Mouse (Mus musculus) kidney, postnatal 14 days (tissue): ENCODE data around the gene Chrdl1.

Source experiments
- DNase-seq: peaks from one replicate; pipeline ENCODE4 v3.0.0; 2022; ENCODE audit warnings: mixed read lengths

Chrdl1 gene

DNA sequence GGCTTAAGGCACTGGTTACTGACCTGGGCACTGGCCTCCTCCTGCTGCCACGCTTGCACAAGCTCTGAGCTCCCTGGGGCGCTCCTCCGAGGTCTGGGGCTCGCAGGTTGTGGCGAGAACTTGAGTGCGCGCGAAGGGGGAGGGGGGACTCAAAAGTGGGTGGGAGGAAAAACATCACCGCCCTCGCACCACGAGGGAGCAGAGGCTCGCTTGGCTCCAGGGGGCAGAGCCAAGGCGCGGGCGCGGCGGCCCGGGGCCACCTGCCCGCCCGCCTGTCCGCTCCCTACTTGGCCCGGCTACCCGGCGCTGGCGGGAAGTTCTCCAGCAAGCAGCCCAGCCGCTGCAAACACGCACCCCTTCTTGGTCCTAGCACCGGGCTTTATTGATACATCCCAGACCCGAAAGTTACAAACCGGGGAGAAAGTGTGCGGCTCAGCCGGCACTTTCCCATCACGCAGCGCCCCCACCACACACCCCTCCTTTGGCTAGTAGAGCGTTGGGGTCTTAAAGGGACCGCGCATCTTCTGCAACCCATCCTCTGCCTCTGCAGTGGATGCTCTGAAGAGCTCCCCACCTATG lies at the start of gene Chrdl1:
Gene Chrdl1 (minus strand): TSS at position 472 of the 579 bp plus-strand sequence.
- peak; percentile 14 for DNase-seq

DNA sequence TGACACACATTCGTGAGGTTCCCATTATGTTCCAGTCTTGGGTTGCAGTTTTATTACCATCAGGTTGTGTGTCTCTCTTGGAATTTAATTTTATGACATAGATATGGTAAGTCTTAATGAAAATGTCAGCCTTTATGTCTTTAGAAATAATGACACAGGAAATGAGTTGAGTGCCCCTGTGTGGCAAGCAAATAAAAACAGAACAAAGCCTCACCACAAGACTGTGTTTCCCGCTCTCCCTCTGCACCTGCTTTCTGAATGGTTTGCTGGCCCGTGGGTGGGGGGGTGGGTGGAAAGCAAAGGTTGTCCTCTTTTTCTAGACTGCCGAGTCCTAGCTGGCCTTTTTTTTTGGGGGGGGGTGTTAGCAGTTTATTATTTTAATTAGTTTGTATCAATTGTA lies 48.6 kb upstream of the Chrdl1 start:
- DNase-seq: no peak

DNA sequence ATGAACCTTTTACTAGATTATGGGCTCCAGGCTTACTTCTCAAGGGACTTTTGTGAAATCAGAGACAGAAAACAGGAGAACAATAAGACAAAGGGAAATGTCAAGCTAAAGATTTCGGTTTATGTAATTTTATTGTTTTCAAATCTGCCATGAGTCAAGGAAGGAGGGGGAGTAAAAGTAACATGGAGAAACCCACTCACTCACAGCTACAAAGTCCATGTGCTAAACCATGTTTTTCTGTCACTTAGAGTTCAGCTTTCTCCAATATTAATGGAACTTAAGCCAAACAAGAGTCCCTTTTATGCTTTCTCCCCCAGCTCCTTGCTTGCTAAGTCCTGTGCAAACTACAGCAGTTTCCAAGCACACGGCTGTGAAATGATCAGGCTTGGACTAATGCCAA lies 10.5 kb upstream of the Chrdl1 start:
- no peak for DNase-seq

DNA sequence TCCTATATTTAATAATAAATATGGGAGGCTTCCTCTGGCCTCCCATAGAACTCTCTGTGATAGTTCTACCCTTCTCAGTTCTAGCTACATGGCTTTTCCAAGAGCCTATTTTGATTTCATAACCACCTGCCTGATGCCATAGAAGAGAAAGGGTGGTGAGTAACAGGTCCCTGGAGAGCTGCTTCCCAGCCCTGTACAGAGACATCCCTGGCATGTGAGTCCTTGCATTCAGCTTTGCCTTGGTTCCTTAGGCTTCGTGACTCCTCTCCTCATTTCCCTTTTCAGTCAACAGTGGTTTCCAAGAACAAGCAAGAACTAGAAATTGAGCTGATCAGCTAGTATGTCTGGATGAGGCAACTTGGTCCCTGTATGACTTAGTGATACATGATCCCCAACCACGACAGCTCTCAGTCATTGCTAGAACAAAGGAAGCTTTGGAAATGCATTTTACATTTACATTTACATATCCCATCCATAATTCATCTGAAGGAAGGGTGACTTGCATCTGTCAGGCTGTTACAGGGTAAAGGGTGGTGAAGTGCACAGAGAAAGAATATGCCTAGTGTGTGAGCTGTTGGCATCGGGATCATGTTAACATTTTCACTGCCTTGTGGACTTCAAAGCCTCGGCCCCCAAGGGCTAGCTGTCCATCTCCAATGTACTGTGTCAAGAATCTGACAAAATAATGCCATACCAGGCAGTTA lies 27.7 kb downstream of the Chrdl1 start:
- no peak for DNase-seq

DNA sequence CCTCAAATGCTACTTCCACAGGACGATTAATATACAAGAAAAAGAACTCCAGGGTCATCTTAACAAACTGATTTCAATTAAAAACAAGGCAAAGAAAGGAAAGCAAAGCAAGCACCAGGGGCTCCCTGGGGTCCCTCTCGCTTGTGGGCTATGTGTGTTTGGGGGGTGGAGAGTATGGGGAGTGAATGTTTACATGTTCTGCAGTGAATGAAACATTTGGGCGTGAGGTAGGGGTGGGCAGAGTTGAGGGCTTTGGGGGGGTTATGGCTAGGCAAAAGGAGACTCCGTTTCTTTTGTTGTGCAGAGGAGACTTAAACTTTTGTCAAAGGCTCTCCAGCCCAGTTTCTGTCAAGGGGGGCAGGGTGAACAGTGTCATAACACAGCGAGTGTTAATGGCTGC lies 46.8 kb downstream of the Chrdl1 start:
- no peak for DNase-seq

DNA sequence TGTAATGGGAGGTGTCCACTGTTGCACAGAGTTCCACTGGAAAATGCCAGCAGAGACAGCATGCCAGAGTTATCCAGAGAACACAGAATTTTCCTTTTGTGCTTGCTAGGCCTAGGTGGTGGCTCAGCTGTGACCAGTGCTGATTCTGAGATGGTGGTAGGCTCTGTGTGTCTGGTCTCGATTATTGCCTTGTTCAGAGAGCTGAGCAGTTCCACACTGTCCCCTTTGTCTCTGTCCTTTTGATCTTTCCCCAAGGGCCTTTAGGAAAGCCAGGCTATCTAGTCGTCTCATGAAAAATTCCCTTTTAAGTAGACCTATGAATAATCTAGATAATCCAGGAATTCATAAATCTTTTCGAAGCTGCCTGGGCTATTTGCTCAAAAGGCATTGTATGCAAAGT lies 47.3 kb downstream of the Chrdl1 start:
- no peak for DNase-seq

DNA sequence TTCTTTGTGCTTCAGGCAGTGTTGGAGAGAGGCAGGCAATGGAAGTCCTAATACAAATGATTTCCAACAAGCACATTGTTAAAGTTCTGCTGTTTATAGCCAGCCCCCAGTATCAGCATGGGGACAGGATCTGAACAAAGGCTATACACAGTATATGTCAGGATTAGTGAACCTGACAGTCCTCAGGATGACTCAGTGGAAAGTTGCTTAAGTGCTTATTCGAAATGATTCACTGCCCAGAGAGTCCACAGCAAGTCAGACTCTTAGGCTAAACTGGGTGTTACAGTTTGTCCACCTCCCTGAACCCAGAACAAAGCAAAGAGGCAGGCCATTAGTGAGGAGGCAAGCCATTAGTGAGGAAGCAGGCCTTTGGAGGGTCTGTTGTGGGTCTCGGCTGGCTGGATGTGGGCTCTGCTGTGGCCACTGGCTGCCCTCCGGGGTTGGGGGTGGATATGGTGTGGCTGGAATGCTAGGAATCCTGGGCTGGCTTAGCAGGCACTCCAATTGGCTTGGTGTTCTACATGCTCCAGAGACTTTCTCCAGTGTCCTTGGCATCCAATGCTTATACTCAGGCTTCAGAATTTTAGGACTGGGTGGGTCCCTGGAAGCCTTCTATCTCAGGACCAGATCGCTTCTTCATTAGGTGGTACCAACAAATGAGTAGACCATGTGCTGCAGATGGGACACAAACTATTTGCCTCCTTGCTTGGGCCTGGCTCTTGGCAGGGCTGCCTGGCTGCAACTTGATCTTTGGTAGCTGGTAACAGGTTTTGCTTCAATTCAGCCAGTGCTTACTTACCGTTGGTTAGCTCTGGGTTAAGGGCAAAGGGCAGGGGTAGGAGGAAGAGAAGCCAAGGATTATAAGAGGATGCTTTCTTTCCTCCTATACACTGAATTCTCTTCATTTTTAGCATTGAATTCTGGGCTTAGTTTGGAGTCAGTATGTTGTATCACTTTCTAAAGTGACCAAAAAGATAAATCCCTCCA lies 49.3 kb downstream of the Chrdl1 start:
- peak; percentile 56 for DNase-seq

DNA sequence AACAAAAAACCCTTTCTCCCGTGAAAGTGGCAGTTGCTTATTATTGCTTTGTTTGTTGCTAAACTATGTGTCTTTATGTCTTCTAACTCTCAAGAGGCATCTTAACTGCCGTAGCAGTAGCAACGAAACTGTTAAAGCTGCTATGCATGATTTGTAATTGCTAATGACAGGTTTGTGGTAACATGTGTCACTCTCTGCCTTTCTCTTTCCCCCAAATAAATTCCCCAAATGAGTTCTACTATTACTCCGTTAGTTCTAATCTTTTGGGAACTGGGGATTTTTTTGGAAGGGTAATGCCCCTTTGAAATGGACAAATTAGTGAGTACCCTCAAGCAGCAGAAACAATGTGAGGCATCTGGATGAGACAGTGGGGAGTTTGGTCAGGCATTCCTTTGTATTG lies 55.9 kb downstream of the Chrdl1 start:
- no peak for DNase-seq

DNA sequence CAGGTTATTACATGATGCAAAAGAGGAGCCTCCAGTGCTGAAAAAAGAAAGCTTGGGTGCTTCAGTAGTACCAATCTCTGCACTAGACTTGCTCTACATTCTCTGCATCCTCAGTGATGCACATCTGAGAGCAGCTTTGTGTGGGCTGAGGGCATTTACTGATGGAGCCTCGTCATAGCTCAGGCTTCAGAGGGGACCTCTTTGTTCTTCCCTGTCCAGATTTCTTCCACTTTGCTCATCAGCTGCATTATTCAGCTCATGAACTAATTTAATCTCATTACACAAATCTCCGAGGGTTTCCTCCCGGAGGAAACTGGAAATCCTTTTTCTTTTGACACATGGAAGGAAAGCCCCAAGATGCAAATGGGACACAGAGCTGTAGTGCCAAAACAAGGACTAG lies 56.5 kb downstream of the Chrdl1 start:
- DNase-seq: no peak

DNA sequence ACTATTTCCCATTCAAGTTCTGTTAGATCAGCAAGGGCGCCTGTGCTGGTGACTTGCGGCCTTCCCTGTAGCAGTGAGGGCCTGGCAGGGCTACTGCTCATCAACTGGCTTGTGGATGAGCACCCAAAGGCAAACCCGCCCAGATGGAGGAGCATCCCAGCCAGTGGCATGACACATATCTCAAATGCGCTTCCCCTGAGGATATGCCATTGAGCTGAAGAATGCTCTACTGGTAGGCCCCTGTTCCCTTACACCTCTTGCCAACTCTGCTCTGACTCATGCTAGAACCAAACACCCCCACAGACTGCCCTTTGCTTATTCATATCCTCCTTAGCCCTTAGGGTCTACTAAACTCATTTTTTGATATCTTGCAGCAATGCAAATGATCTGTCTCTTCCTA lies 57.4 kb downstream of the Chrdl1 start:
- no peak for DNase-seq

DNA sequence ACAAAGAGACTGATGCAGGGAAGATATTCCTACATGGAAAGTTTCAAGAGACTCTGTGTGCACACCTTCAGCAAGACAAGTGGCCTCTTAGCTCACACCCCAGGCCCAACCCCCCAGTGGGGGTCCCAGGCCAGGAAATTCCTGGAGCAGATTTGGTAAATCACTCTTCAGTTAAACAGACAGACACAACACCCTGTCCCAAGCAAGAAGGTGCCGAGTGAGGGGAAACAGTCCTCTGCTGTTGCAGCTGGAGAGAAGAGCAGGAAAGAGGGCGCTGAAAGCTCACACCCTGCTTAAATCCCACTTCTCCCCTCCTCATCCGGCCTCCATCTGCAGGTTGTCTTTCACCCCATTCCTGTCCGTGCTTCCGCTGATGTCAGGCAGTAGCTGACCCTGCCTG lies 58.2 kb downstream of the Chrdl1 start:
- DNase-seq: no peak

DNA sequence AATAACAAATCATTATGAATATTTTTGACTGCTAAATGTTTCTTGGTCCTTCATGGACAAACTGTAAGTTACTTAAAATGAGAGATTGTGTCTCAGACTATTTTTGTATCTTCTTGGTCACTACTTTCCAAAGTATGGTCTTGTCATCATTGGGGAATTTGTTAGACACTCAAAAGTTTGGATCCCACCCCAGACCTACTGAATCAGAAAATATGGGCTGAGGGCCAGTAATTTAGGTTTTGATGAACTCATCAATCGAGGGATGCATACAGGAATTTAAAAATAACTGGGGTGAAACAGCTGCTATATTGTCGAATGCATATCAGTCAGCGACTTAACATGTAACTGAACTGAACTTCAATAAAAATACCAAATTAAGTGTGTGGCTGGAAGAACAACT lies 80.9 kb downstream of the Chrdl1 start:
- no peak for DNase-seq

DNA sequence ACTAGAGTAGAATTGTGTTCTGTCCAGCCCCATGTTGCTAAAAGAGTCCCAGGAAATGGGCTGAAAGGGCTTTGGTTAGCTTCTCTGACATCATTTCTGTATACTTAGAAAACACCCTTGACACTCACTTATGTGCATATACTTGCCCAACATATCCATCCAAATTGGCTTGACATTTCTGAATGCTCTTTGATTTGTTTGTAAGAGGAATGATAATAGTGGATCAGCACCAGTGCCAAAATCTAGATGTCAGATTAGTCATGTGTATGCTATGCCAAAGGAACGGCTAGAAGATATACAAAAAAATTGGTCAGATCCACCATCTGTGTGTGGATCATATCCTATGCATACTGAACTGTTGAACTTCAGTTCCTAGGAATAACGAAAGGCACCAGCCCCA lies 99.3 kb downstream of the Chrdl1 start:
- DNase-seq: no peak

DNA sequence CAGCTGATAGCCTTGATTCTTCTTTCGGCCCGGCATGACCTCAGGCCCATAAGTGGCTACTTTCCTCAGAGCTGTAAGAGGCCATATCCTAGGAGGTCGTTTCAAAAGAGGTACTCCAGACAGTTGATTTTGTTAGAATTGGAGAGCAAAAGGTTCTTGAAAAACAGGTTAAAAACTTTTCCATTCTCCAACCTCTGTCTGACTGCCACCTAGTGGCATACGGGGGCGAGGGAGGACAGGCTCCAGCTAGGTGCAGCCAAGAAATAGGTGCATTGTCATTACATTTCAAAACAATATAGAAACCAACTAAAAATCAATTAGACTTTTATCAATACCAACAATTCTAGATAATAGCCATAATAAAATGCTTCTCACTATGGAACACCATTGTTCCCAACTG lies 118.9 kb downstream of the Chrdl1 start:
- peak; percentile 0 for DNase-seq

DNA sequence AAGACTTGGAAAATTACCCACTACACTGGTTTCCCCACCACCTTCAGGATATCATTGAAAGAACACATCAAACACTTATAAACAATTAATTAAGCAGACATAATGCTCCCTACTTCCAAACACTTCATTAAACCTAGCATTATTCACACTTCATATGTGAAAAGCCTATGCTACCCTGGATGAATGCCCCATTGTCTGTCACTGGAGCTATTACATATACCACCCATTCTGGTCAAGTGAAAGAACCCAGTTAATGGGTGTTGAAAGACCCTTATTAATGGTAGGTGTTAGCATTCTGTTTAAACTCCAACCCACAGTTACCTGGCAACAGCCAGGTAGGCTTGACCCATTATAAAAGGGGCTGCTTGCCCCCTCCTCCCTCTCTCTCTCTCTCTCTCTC lies 143.4 kb downstream of the Chrdl1 start:
- no peak for DNase-seq
